Mouse (Mus musculus): ENCODE data around the gene Fam214a. TPM values are rescaled to one million over a fixed set of nuclear protein-coding genes. Genes with fewer than 3 reads are reported as not detected.

Fam214a gene
- polyA plus RNA-seq, 1 experiment from 2014 or later: 11.1 TPM

GRCm38 (mm10) chr9:75071706-75072192 is 119.1 kb downstream of the Fam214a start:
- H3K4me2 ChIP-seq: peak overlapping the region; percentile 91
- no peak for ATAC-seq (ENCODE audit: insufficient number of reproducible peaks, low FRiP score, low TSS enrichment, low read depth)
- H3K9me3 ChIP-seq: no peaks in the 10 kb centered on the region
- H3K4me1 ChIP-seq: peaks cover 12% of the 10 kb centered on the region
- no peaks in the 10 kb centered on the region for H3K27me3 ChIP-seq
- H3K36me3 ChIP-seq: no peaks in the 10 kb centered on the region
- H3K9ac ChIP-seq: peak overlapping the region; percentile 77
- under 1% methylated on average over 29 of the region's 29 CpGs for WGBS
- peak overlapping the region; percentile 93 for H3K27ac ChIP-seq
- H3K4me3 ChIP-seq: peak overlapping the region; percentile 84

GRCm38 (mm10) chr9:75072361-75072760 is 119.7 kb downstream of the Fam214a start:
- H3K4me3 ChIP-seq: peak overlapping the region; percentile 84
- 23% methylated on average over 3 of the region's 3 CpGs for WGBS

GRCm38 (mm10) chr9:75077191-75077590 is 124.5 kb downstream of the Fam214a start:
- Histone ChIP-seq H3K4me2 (no peak overlapping the region), H3K4me3 (no peak overlapping the region), H3K36me3 (no peaks in the 10 kb centered on the region), H3K27me3 (no peaks in the 10 kb centered on the region), H3K9ac (no peak overlapping the region), H3K9me3 (no peaks in the 10 kb centered on the region), H3K27ac (no peak overlapping the region), H3K4me1 (0 out of 2 replicates have a peak, but pooled peaks cover 2% of the 10 kb centered on the region)
- no peak for ATAC-seq (ENCODE audit: insufficient number of reproducible peaks, low FRiP score, low TSS enrichment, low read depth)

More at GRCm38 (mm10) chr9:75072361-75072760, 119.7 kb downstream of the Fam214a start:
- Histone ChIP-seq H3K4me1 (peaks cover 12% of the 10 kb centered on the region), H3K36me3 (no peaks in the 10 kb centered on the region), H3K27me3 (no peaks in the 10 kb centered on the region), H3K9ac (no peak overlapping the region), H3K9me3 (no peaks in the 10 kb centered on the region), H3K4me2 (peak overlapping the region; percentile 91), H3K27ac (no peak overlapping the region)
- no peak for ATAC-seq (ENCODE audit: insufficient number of reproducible peaks, low FRiP score, low TSS enrichment, low read depth)

Other genes with a start within 250 kb of the Fam214a start
- gene Onecut1, start 91.0 kb upstream of the Fam214a start, polyA plus RNA-seq (2015; fragmentation: Nextera tagmentation; extraction: Ambion mirVana): 0.04 TPM in 1 of 2 replicates, not detected in the other
- gene Arpp19, start 84.7 kb downstream of the Fam214a start, polyA plus RNA-seq (2015; fragmentation: Nextera tagmentation; extraction: Ambion mirVana): 255 and 269 TPM in 2 replicates
- 15.3 and 17.8 TPM in 2 replicates for gene Myo5a, start 118.1 kb downstream of the Fam214a start, polyA plus RNA-seq (2015; fragmentation: Nextera tagmentation; extraction: Ambion mirVana)

Data from limb, embryonic 15.5 days (tissue).